Mouse (Mus musculus) E14TG2a.4 (cell line): Measurements from ENCODE around the gene Flot2.

ENCODE experiments used
- CTCF ChIP-seq: conservative IDR thresholded peaks from 2 replicates; pipeline ENCODE4 v1.5.1; 2014; ENCODE audit warnings: low read length
- NANOG ChIP-seq: IDR thresholded peaks from 2 replicates; pipeline ENCODE4 v1.6.1; 2014; ENCODE audit warnings: borderline replicate concordance, low read length, mixed read lengths
- POU5F1 ChIP-seq: IDR thresholded peaks from 2 replicates; pipeline ENCODE4 v1.6.1; 2014; ENCODE audit warnings: low read length, borderline replicate concordance

GRCm38 (mm10) chr11:78031389-78031788, 6.3 kb upstream of the Flot2 start:
- TF ChIP-seq CTCF, result no peak
- no peak for TF ChIP-seq POU5F1
- no peak for TF ChIP-seq NANOG
